Mouse (Mus musculus): ENCODE data around the gene Arl1. TPM values are rescaled to one million over a fixed set of nuclear protein-coding genes. Genes with fewer than 3 reads are reported as not detected.
"Not testable (repeated sequence)": the region's sequence is repeated elsewhere in the genome, so short reads cannot be mapped to it uniquely, and the experiment has no call there.

Gene Arl1
- 101 and 115 TPM in 2 replicates for total RNA-seq (2015)
- 104 and 116 TPM in 2 replicates for total RNA-seq (2017)

DNA sequence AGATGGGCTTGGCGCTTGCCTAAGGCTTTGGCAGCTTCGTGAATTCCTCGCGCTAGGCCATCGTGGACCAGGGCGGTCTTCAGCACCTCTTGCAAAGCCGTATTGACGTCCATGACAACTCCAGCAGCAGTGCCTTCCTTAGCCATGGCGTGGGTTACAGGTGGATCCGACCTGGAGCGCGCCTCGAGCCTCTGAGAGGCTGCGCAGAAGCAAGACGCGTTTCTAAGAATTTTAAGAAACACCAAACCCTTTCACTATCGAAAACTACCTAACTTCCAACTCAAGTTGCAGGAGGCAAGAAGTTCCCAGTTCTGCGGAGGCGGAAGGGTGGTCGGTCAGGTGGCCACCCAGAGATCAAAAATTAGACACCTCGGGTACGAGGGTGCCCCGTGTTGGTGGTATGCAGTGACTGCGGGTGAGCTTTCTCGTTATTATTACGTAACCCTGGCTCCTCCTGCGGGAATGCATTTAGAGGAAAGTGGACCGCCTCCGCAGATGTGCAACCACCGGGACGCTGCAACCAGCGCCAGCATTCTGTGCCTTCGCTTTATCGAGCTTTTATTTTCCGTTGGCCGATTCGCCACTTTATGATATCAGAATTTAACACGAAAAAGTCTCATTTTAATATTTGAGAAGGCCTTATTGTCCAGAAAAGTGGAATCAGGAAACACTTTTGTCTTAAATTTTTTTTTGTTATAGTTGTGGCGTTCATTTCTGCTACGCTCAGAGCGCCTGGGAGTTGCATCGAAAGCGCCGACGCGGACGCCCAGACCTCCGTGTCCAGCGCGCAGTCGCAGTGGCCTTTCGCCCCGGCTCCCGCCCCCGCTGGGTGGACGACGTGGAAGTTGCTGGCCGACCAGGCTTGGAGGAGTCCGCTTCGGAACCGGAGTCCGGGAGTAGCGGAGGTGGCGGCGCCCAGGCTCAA lies at the start of gene Arl1:
Gene Arl1, plus strand, starts transcription at position 288 of the 925 bp plus-strand sequence.
- ATAC-seq (replicated peaks; ENCODE audit: poor library complexity): peak; percentile 85

DNA sequence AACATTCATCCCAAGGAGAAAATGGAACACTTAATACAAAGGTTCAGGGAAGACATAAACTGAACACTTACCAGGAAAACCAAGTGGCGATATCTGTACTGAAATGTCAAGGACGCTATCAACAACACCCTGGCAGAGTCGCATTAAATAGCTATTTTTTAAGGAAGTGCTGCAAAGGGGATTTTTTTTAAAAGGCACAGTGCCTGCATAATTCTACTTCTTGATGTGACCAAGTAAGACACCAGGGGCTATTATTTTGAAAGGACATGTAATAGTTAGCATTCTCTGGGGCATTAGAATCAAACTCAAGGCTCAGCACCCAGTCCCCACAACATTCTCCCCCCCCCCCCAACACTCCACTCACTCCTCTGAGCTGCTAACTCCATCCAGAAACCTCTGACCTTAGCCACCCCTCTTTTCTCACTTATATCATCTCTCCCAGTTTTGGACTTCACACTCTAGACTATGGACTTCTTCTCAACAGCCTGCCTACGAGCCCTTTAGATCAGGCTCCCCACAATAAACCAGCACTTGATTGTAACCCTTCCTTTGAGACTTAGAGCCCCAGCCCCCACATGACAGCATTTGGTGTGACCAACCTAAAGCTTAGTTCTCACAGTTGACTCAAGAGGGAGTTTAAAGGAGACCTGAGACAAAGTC lies 47.6 kb upstream of the Arl1 start:
- peak; percentile 34 for ATAC-seq (replicated peaks; ENCODE audit: poor library complexity)

DNA sequence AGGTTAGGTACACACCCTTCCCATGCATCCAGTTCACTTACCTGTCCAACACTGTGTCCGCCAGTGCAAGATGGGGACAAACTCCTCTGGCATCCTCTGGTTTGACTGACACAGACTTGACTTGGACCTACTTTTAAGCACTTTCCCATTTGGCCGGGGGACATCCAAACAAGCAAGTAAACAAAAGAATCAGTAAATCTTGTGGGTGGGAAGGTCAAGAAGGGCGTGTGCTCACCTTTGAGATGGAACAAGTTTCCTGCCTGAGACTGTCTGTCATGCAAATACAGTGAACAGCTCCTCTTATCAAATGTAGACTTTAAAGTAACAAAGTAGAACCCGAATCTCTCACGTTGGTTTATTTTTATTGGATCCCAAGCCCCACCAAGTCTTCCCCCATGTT lies 45.7 kb upstream of the Arl1 start, which contains the start of gene Spic:
Gene Spic, minus strand, starts transcription at position 91 of the 400 bp plus-strand sequence.
- ATAC-seq (replicated peaks; ENCODE audit: poor library complexity): no peak

- ATAC-seq (replicated peaks; ENCODE audit: poor library complexity): no peak
Measured at GRCm38 (mm10) chr10:88700938-88701337, 29.7 kb upstream of the Arl1 start.

DNA sequence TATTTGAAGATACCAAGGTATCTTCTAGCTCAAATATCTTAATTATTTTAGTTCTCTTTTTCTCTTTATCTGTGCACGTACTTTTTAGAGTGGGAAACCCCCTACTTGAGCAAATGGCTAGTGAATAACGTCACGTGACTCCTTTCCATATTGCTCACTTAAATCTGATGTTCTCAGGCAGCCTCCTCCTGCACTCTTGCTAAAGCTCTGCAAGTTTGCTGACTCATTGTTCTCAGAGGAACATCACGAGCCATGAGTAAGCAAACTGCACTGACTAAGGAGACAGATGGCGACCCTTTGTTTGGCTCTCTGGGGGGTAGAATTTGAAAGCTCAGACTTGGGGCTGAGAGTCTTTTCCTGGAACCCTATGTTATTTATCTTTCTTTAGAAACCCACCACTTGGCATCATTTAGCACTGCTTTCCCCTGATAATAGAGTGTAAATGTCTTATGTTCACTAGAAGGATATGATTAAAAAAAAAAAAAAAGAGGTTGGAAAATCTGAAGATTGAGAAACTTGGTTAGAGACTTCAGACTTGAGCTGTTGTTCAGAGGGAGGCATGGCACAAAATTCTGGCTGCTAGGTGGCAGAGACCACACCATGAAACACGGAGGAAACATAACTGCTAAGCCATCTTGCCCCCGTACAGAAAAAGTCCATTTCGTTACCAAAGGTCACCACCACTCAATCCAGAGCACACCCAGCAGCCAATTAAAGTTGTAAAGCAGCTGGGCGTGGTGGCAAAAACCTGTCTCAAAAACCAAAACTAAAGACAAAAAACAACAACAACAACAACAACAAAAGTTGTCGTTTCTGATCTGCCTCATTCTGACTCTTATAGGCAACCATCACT lies 21.8 kb upstream of the Arl1 start:
- ATAC-seq (replicated peaks; ENCODE audit: poor library complexity): peak; percentile 79

DNA sequence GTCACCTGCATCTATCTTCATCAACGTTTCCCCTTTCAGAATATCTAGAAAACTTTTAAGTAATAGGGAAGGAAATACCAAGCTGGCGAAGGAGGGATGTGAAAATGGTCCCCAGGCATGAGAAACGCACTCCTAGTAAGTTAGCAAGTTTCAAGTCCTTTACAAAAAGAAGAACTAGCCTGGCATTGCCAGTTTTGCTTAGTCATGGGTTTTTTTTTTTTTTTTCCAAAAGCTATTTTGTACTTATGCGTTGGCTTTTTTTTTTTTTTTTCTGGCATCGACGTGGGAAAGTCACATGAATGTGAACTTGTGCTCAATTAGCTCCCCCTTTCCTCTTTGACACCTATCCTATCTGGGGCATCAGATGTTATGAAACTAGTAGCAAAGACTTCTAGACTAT lies 18.3 kb upstream of the Arl1 start:
- ATAC-seq (replicated peaks; ENCODE audit: poor library complexity): peak; percentile 76

- ATAC-seq (replicated peaks; ENCODE audit: poor library complexity): peak; percentile 52
Measured at GRCm38 (mm10) chr10:88714744-88715143, 15.9 kb upstream of the Arl1 start.

DNA sequence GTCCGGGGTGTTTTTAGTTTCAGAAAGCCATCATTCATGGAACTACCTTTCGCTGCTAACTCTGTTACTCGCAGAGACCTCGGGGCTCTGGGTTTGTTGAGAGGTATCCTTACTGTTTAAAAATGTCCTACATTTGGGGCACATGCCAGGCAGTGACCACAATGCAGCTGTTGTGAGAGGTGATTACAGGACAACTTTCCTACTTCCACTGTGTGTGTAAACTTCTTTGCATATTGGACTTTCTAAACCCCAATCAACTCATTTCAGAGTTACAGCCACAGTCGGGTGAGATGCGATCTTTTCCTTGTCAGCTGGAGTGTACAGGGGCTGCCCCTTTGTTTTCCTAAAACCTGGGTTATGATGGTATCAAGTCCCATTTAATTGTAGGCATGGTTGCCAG lies 15.0 kb upstream of the Arl1 start:
- no peak for ATAC-seq (replicated peaks; ENCODE audit: poor library complexity)

DNA sequence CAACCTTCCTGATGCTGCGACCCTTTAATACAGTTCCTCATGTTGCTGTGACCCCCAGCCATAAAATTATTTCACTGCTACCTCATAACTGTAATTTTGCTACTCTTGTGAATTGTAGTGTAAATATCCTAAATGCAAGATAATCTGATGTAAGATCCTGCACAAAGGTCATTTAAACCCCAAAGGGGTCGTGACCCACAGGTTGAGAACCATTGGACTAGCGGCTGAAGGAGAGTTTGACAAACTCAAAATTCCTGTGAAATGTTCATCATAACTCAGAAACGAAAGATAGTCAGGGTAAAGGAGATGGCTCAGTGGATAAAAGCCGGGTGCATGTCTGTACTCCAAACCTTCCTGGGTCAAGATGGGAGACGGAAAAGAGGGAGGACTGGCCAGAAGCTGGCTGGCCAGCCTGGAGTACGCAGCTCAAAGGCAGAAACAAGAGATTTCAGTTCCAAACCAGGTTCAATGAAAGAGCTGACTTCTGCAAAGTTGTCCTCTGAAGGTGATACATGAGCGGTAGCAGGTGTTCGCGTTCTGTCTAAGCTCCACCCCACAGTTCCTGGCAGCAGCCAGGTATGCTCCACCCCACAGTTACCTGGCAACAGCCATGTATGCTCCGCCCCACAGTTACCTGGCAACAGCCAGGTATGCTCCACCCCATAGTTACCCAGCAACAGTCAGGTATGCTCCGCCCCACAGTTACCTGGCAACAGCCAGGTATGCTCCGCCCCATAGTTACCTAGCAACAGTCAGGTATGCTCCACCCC lies 13.5 kb upstream of the Arl1 start:
- no peak for ATAC-seq (replicated peaks; ENCODE audit: poor library complexity)

DNA sequence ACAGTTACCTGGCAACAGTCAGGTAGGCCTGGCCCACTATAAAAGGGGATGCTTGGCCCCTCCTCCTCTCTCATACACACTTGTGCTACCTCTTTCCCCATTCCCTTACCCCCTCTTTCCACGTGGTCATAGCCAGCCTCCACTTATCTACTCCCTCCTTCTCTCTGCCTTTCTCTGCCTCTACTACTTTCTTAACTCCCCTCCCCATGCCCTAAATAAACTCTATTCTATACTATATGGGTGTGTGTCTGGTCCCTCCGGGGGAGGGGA lies 13.0 kb upstream of the Arl1 start:
- ATAC-seq (replicated peaks; ENCODE audit: poor library complexity): no peak

GRCm38 (mm10) chr10:88719618-88720017 lies 11.0 kb upstream of the Arl1 start:
- no peak for ATAC-seq (replicated peaks; ENCODE audit: poor library complexity)

- ATAC-seq (replicated peaks; ENCODE audit: poor library complexity): peak; percentile 86
Measured at GRCm38 (mm10) chr10:88725343-88725742, 5.3 kb upstream of the Arl1 start.

DNA sequence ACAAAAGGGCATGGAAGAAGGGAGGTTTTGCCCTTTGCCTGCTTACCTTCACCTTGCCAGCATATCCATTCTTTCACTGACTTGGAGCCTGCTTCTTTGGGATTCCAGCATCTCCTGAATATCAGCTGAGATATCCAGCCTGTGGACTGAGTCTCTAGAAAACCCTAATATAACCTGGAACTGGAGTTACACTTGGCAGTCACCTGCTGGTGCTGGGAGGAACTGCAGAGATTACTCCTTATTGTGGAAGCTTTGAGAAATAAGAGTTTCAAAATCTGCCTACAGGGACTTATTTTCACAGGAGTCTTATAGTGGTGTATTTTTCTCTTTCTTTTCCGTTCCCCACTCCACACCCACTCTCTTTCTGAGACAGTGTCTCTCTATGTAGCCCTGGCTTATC lies 3.5 kb upstream of the Arl1 start:
- peak; percentile 42 for ATAC-seq (replicated peaks; ENCODE audit: poor library complexity)

DNA sequence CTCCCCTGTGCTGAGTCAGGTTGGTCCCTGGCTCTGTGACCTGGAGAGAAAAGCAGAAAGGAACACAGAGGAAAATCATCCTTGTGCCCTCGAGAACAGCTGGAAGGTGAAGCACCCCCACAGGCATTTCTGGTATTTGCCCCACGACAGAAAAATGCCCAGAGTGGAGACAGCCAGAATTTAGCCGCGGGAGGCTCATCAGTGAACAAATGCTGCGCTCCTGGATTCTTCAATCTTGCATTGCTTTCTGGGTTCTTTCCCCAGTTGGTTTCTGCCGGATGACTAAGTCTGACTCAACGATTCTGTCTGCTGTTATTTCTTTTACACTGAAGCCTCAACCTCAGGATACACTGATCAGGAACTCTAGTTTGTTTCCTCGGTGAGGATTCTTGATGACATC lies 2.5 kb upstream of the Arl1 start:
- ATAC-seq (replicated peaks; ENCODE audit: poor library complexity): no peak

GRCm38 (mm10) chr10:88731496-88732308 lies 1.0 kb downstream of the Arl1 start:
- peak; percentile 10; the same call in 1 of the 2 replicates for ATAC-seq (replicated peaks; ENCODE audit: poor library complexity)

DNA sequence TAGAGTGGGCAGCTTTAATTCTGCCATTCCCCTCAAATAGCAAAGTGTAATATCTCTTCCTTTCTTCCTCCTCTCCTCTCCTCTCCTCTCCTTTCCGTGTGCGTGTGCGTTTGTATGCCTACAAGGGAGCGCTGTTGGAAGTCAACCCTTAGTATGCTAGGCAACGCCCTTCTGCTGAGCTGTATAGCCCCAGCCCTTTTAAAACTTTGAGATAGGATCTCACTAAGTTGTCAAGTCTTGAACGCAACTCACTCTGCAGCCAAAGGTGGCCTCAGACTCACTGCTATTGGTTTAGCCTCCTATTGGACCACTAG lies 1.6 kb downstream of the Arl1 start:
- ATAC-seq (replicated peaks; ENCODE audit: poor library complexity): peak; percentile 35

GRCm38 (mm10) chr10:88739074-88739473 lies 8.4 kb downstream of the Arl1 start:
- ATAC-seq (replicated peaks; ENCODE audit: poor library complexity): not testable (repeated sequence)

GRCm38 (mm10) chr10:88739818-88740217 lies 9.2 kb downstream of the Arl1 start:
- ATAC-seq (replicated peaks; ENCODE audit: poor library complexity): peak; percentile 52

GRCm38 (mm10) chr10:88740781-88741180 lies 10.1 kb downstream of the Arl1 start:
- ATAC-seq (replicated peaks; ENCODE audit: poor library complexity): no peak

DNA sequence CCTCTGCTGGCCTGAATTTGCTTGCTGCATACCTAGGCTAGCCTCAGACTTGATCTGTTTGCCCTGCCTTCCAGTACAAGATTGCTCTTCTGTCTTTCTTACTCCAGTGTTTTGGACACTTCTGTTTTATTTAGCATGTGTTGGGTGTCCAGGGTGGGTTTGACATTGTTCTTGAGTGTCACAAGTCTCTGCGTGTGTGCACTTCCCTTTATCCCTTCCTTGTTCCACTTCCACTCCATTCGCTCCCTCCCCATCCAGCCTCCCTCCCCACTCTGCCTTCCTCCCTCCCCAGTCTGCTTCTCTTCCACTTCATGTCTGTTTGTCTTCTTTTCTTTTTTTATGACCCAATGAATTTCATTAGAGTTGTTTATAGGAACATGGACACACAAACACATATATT lies 10.8 kb downstream of the Arl1 start:
- no peak for ATAC-seq (replicated peaks; ENCODE audit: poor library complexity)

Measured in megakaryocyte progenitor cell, adult 5-6 weeks (primary cell).